Mouse (Mus musculus): Measurements from ENCODE around the gene Tmem200b. TPM values are rescaled to one million over a fixed set of nuclear protein-coding genes. Genes with fewer than 3 reads are reported as not detected.

Gene Tmem200b
- polyA plus RNA-seq, 1 experiment: 10.4 TPM

GRCm38 (mm10) chr4:131949903-131950302, 28.3 kb downstream of the Tmem200b start:
- Histone ChIP-seq H3K4me3 (ENCODE audit: low read depth, low read length) (no peak overlapping the region), H3K27ac (ENCODE audit: insufficient read depth, low read depth, low read length) (no peak overlapping the region), H3K27me3 (ENCODE audit: control insufficient read depth, insufficient read depth, low read length) (no peaks in the 10 kb centered on the region), H3K4me1 (ENCODE audit: control insufficient read depth, insufficient read depth, insufficient read length, low read length) (no peaks in the 10 kb centered on the region), H3K36me3 (ENCODE audit: control insufficient read depth, insufficient read depth, low read length) (peaks cover 11% of the 10 kb centered on the region)
- no peak for TF ChIP-seq POLR2A (IDR thresholded peaks at IDR 0.05; ENCODE audit: low read depth, low read length)
- no peak for TF ChIP-seq CTCF (IDR thresholded peaks at IDR 0.05; ENCODE audit: extremely low read depth, insufficient read length, insufficient replicate concordance, low read depth, low read length)
- WGBS: 75% methylated on average over 5 of the region's 5 CpGs

- Histone ChIP-seq H3K4me3 (ENCODE audit: low read depth, low read length) (no peak overlapping the region), H3K27me3 (ENCODE audit: control insufficient read depth, insufficient read depth, low read length) (no peaks in the 10 kb centered on the region), H3K27ac (ENCODE audit: insufficient read depth, low read depth, low read length) (no peak overlapping the region), H3K4me1 (ENCODE audit: control insufficient read depth, insufficient read depth, insufficient read length, low read length) (no peaks in the 10 kb centered on the region), H3K36me3 (ENCODE audit: control insufficient read depth, insufficient read depth, low read length) (peaks cover 13% of the 10 kb centered on the region)
- TF ChIP-seq CTCF (IDR thresholded peaks at IDR 0.05; ENCODE audit: extremely low read depth, insufficient read length, insufficient replicate concordance, low read depth, low read length) (no peak), POLR2A (IDR thresholded peaks at IDR 0.05; ENCODE audit: low read depth, low read length) (no peak)
- WGBS: 74% methylated on average over 8 of the region's 8 CpGs
These were observed 29.1 kb downstream of the Tmem200b start for GRCm38 (mm10) chr4:131950657-131951056.

GRCm38 (mm10) chr4:131957161-131957560, 35.6 kb downstream of the Tmem200b start:
- Histone ChIP-seq H3K36me3 (ENCODE audit: control insufficient read depth, insufficient read depth, low read length) (peaks cover 30% of the 10 kb centered on the region), H3K27ac (ENCODE audit: insufficient read depth, low read depth, low read length) (peak overlapping the region; percentile 4; the same call in 1 of the 2 replicates)
- 71% methylated on average over 3 of the region's 3 CpGs for WGBS

GRCm38 (mm10) chr4:131968873-131969272, 47.3 kb downstream of the Tmem200b start:
- Histone ChIP-seq H3K4me1 (ENCODE audit: control insufficient read depth, insufficient read depth, insufficient read length, low read length) (no peaks in the 10 kb centered on the region), H3K4me3 (ENCODE audit: low read depth, low read length) (no peak overlapping the region), H3K36me3 (ENCODE audit: control insufficient read depth, insufficient read depth, low read length) (peaks cover 35% of the 10 kb centered on the region), H3K27ac (ENCODE audit: insufficient read depth, low read depth, low read length) (no peak overlapping the region), H3K27me3 (ENCODE audit: control insufficient read depth, insufficient read depth, low read length) (no peaks in the 10 kb centered on the region)
- 95% methylated on average over 2 of the region's 2 CpGs for WGBS
- TF ChIP-seq POLR2A (IDR thresholded peaks at IDR 0.05; ENCODE audit: low read depth, low read length) (no peak), CTCF (IDR thresholded peaks at IDR 0.05; ENCODE audit: extremely low read depth, insufficient read length, insufficient replicate concordance, low read depth, low read length) (no peak)

More at GRCm38 (mm10) chr4:131957161-131957560, 35.6 kb downstream of the Tmem200b start:
- Histone ChIP-seq H3K4me3 (ENCODE audit: low read depth, low read length) (no peak overlapping the region), H3K4me1 (ENCODE audit: control insufficient read depth, insufficient read depth, insufficient read length, low read length) (no peaks in the 10 kb centered on the region), H3K27me3 (ENCODE audit: control insufficient read depth, insufficient read depth, low read length) (no peaks in the 10 kb centered on the region)
- no peak for TF ChIP-seq POLR2A (IDR thresholded peaks at IDR 0.05; ENCODE audit: low read depth, low read length)
- TF ChIP-seq CTCF (IDR thresholded peaks at IDR 0.05; ENCODE audit: extremely low read depth, insufficient read length, insufficient replicate concordance, low read depth, low read length): no peak

GRCm38 (mm10) chr4:131970244-131970853, 48.8 kb downstream of the Tmem200b start:
- Histone ChIP-seq H3K4me3 (ENCODE audit: low read depth, low read length) (no peak overlapping the region), H3K27me3 (ENCODE audit: control insufficient read depth, insufficient read depth, low read length) (no peaks in the 10 kb centered on the region), H3K27ac (ENCODE audit: insufficient read depth, low read depth, low read length) (no peak overlapping the region), H3K36me3 (ENCODE audit: control insufficient read depth, insufficient read depth, low read length) (peaks cover 39% of the 10 kb centered on the region), H3K4me1 (ENCODE audit: control insufficient read depth, insufficient read depth, insufficient read length, low read length) (no peaks in the 10 kb centered on the region)
- whole genome bisulfite sequencing: 87% methylated on average over 7 of the region's 7 CpGs
- TF ChIP-seq CTCF (IDR thresholded peaks at IDR 0.05; ENCODE audit: extremely low read depth, insufficient read length, insufficient replicate concordance, low read depth, low read length) (no peak), POLR2A (IDR thresholded peaks at IDR 0.05; ENCODE audit: low read depth, low read length) (no peak)

Other genes starting within 250 kb of the Tmem200b start
- 4.2 and 5.4 TPM in 2 replicates for gene Ptpru, start 83.5 kb upstream of the Tmem200b start, polyA plus RNA-seq (2012; rRNA removed)
- gene Mecr, start 78.3 kb upstream of the Tmem200b start, polyA plus RNA-seq (2012; rRNA removed): 20.9 and 23.1 TPM in 2 replicates
- gene Srsf4, start 48.2 kb upstream of the Tmem200b start, polyA plus RNA-seq (2012; rRNA removed): 16.3 and 31.5 TPM in 2 replicates
- gene Gm10300, start 152.9 kb downstream of the Tmem200b start, polyA plus RNA-seq (2012; rRNA removed): 0.06 TPM in 2 replicates
- 11.1 and 15.7 TPM in 2 replicates for gene Epb41, start 153.6 kb downstream of the Tmem200b start, polyA plus RNA-seq (2012; rRNA removed)
- gene Oprd1, start 222.7 kb downstream of the Tmem200b start, polyA plus RNA-seq (2012; rRNA removed): 0.28 and 0.60 TPM in 2 replicates